Mouse (Mus musculus): ENCODE data around the gene Copa.

GRCm38 (mm10) chr1:172053541-172054440 is 28.5 kb upstream of the Copa start:
- TF ChIP-seq CTCF (IDR thresholded peaks at IDR 0.05; ENCODE audit: insufficient read depth, low read length) (no peak), POLR2A (IDR thresholded peaks at IDR 0.05; ENCODE audit: borderline replicate concordance, extremely low read depth, low read depth, low read length) (no peak)
